Mouse (Mus musculus) embryonic fibroblast, embryonic 13.5 days (primary cell): Measurements from ENCODE around the gene Prickle2. TPM values are rescaled to one million over a fixed set of nuclear protein-coding genes. Genes with fewer than 3 reads are reported as not detected.

Source experiments
- H3K27ac ChIP-seq: 2 replicates; pipeline ENCODE4 v1.5.1; 2012; ENCODE audit warnings: low read length, control low read depth, inconsistent platforms; ENCODE audit not compliant: insufficient read depth
- H3K4me1 ChIP-seq: 2 replicates; pipeline ENCODE4 v1.6.1; 2011; ENCODE audit warnings: low read length; ENCODE audit not compliant: control insufficient read depth, insufficient read depth
- H3K4me3 ChIP-seq: 2 replicates; pipeline ENCODE4 v1.5.1; 2011; ENCODE audit warnings: mild to moderate bottlenecking, control low read depth, low read length; ENCODE audit not compliant: insufficient read depth
- CTCF ChIP-seq: IDR thresholded peaks from 2 replicates; pipeline ENCODE4 v1.5.1; 2011; ENCODE audit warnings: mild to moderate bottlenecking, control low read depth, low read length, moderate library complexity, borderline replicate concordance; ENCODE audit not compliant: insufficient read depth
- POLR2A ChIP-seq: IDR thresholded peaks from 2 replicates; pipeline ENCODE4 v1.6.1; 2011; ENCODE audit warnings: low read depth, mild to moderate bottlenecking, control low read depth, low read length, moderate library complexity
- polyA plus RNA-seq: library from polyadenylated mRNA; stranded (reverse); fragments of >200 nt; gene quantifications from 2 replicates; pipeline ENCODE4 v1.2.4, GENCODE M21; 2011; ENCODE audit warnings: low read depth; ENCODE audit not compliant: missing spikeins, insufficient read length

The Prickle2 gene
- polyA plus RNA-seq, 1 experiment = 10.4 TPM

DNA sequence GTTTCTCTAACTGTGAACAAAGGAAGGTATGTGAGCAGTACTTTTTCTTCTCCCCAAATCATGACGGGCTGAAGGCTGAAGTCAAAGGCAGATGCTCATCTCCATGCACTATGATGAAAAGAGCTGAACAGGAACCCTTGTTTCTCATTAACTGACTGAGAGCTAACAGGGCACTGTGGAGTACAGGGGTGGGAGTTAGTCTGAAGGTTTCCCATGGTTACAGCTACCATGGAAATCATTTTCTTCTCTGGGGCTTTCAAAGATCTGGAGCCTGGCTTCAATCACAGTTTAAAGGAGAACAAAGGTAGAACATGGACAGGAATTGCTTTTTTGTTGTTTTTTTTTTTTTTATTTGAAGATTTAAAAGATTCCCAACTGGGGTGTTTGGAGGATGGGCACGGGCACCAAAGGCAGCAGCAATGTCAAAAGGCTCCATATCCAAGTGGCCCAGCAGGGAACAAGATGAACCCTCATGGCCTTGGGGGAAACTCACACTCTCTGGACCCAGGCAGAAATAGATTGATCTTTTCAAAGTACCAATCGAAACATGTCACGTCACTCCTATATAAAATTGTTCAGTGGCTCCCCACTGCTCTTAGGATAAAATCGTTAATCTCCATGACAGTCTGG, 35.3 kb downstream of the Prickle2 start:
- TF ChIP-seq CTCF (no peak), POLR2A (no peak)
- Histone ChIP-seq H3K27ac (no peak overlapping the region), H3K4me1 (no peaks in the 10 kb centered on the region), H3K4me3 (no peak overlapping the region)

DNA sequence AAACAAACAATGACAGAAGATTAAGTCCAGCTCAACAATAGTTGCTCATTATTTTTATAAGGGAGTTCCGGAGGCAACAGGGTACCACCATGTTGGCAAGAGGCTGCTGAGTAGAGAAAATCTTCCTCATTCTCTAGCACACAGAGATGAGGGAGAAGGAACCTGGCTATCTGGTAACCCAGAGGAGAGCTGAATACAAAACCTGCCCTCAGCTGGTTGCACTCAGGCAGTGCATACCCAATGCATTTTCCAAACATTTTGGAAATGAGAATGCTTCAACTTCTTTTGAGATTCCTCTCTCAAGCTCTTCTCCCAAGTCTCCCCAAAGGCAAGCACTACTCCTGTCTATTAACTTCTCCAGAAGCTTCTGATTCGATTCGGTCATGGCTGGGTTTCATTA, 36.3 kb downstream of the Prickle2 start:
- no peak overlapping the region for H3K4me3 ChIP-seq
- H3K27ac ChIP-seq = no peak overlapping the region
- no peak for TF ChIP-seq POLR2A
- TF ChIP-seq CTCF = no peak
- no peaks in the 10 kb centered on the region for H3K4me1 ChIP-seq

GRCm38 (mm10) chr6:92667544-92667943, 38.4 kb downstream of the Prickle2 start:
- Histone ChIP-seq H3K4me3 (no peak overlapping the region), H3K27ac (no peak overlapping the region), H3K4me1 (no peaks in the 10 kb centered on the region; the same call in 1 of the 2 replicates)
- no peak for TF ChIP-seq CTCF
- no peak for TF ChIP-seq POLR2A

DNA sequence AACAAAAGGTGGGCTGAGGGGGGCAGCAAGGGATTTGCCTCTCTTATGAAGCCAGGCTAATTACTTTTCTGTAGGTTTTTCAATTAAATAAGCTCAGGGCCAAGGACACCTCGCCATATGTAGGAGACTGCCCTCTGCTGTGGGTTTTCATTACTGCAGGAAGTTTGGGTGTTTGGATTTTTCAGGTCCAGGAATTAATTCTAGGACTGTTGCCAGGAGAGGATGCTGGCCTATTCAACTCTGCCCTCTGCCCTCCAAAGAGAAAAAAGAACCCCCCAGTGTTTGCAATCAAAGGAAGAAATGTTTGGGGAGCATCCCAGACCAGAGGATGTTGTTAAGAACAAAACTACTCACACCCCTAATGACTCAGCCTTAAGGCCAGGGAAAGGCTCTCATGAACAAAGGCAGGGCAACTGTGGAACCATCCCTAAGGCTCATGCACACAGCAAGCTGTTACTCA, 40.4 kb downstream of the Prickle2 start:
- TF ChIP-seq POLR2A = no peak
- no peak for TF ChIP-seq CTCF
- Histone ChIP-seq H3K27ac (no peak overlapping the region), H3K4me3 (no peak overlapping the region), H3K4me1 (no peaks in the 10 kb centered on the region; the same call in 1 of the 2 replicates)

DNA sequence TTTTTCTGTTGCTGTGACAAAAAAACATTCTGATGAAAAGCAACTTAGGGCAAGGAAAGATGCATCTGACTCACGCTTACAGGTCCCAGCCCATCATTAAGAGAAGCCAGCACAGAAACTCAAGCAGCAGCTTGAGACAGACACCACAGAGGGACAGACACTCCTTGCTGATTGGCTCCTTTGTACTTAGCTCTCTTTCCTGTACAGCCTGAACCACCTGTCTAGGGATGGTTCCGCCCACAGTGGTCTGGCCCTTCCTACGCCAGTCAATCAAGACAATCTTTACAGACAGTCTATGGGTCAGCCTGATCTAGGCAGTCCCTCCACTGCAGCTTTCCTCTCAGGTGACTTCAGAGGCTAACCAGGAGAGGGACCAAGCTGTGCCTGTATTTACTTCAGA, 42.1 kb downstream of the Prickle2 start:
- Histone ChIP-seq H3K4me3 (no peak overlapping the region), H3K27ac (no peak overlapping the region), H3K4me1 (no peaks in the 10 kb centered on the region; the same call in 1 of the 2 replicates)
- TF ChIP-seq POLR2A = no peak
- TF ChIP-seq CTCF = no peak

- H3K4me1 ChIP-seq = no peaks in the 10 kb centered on the region; the same call in 1 of the 2 replicates
- no peak overlapping the region for H3K27ac ChIP-seq
- TF ChIP-seq CTCF = no peak
- TF ChIP-seq POLR2A = no peak
- H3K4me3 ChIP-seq = no peak overlapping the region
Measured at GRCm38 (mm10) chr6:92663433-92663832, 42.5 kb downstream of the Prickle2 start.

DNA sequence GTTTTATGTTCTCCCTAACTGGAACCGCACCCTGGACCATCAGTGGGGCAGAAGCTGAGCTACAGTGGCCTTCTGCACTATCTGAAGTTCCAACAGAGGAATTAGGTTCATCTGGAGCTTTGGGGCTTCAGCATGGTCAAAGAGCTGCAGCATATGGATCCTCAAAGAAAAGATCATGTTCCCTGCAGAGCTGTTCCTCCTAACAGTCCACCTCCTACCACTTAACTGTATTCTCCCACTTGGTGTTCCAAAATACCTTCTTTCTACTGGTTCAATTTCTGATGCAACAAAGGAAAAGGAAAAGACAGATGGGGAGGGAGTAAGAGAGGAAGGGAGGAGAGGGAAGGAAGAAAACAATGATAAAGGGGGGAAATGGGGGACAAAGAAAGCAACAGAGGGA, 56.9 kb downstream of the Prickle2 start:
- Histone ChIP-seq H3K27ac (no peak overlapping the region), H3K4me3 (no peak overlapping the region)
- no peak for TF ChIP-seq CTCF
- no peak for TF ChIP-seq POLR2A

DNA sequence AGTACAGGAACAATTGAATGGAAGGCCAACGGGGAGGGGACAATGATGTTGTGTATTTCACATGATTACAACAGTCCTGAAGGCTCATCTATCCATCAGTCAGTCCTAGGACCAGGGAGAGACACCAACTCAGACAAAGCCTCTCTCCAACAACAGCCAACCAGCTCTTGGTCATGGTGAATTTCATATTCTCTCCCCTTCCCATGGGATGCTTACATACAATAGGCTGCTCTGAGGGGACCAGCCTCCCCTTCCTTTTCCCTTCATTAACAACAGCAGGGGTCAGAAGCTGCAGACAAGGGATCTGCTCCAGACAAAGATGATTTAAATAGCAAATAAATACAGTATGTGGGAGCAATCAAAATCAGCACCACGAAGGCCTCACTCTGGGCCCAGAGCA, 57.4 kb downstream of the Prickle2 start:
- TF ChIP-seq POLR2A = no peak
- TF ChIP-seq CTCF = no peak

More for the DNA sequence above, 56.9 kb downstream of the Prickle2 start:
- no peaks in the 10 kb centered on the region for H3K4me1 ChIP-seq

GRCm38 (mm10) chr6:92642929-92643328, 63.0 kb downstream of the Prickle2 start:
- no peak overlapping the region for H3K27ac ChIP-seq
- no peak for TF ChIP-seq CTCF
- no peak overlapping the region for H3K4me3 ChIP-seq
- H3K4me1 ChIP-seq = no peaks in the 10 kb centered on the region

More for the DNA sequence above, 57.4 kb downstream of the Prickle2 start:
- Histone ChIP-seq H3K27ac (no peak overlapping the region), H3K4me3 (no peak overlapping the region), H3K4me1 (no peaks in the 10 kb centered on the region)

GRCm38 (mm10) chr6:92641956-92642355, 64.0 kb downstream of the Prickle2 start:
- Histone ChIP-seq H3K27ac (no peak overlapping the region), H3K4me1 (no peaks in the 10 kb centered on the region), H3K4me3 (no peak overlapping the region)
- no peak for TF ChIP-seq CTCF
- no peak for TF ChIP-seq POLR2A
